ENCODE assay signal across 8 mouse cellular contexts in the genomic region with DNA sequence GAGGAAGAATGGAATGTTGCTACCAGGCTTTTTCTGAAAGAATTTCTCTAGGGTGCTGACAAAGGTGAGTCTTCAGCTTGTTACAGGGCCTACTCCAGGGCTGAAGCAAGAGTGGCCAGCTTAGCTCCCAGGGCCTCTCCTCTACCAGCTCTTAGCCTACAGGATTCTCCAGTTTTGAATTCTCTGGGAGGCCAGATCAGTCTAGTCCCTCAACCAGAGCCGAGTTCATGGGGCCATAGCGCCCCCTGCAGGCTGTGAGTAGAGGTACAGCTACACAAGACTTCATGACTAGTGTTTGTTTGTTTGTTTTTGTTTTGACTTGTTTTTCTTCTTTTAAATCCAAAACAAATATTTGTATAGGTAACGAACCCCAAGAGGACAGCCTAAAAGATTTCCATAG.
A peak's percentile ranks its signal among the peaks of the same experiment; 100 is the strongest.
DNase-seq lines count a peak whose midpoint lies in the region; ATAC-seq and TF ChIP-seq lines count a peak whose summit lies in the region.

No protein-coding gene starts in this region.

- no peaks in the 10 kb centered on the region for H3K79me2 ChIP-seq in MEL (ENCODE audit: control insufficient read depth, insufficient read depth, low read length, poor library complexity)

- TF ChIP-seq EP300 in MEL (IDR thresholded peaks at IDR 0.05; ENCODE audit: low read depth in 1 of 2, low read length in 2 of 2): no peak
- no peak for TF ChIP-seq EP300 in lung, postnatal 0 days (IDR thresholded peaks at IDR 0.05)
- no peak for TF ChIP-seq EP300 in stomach, postnatal 0 days (optimal IDR thresholded peaks at IDR 0.05)

- no peak overlapping the region for H3K27ac ChIP-seq in MEL (ENCODE audit: control insufficient read depth, low read depth, low read length)
- H3K27ac ChIP-seq in bone marrow, adult 2 months (ENCODE audit: control insufficient read depth, insufficient read depth, low read depth, low read length, poor library complexity): no peak overlapping the region
- no peak overlapping the region for H3K27ac ChIP-seq in forebrain, embryonic 14.5 days (ENCODE audit: low read depth, low read length)
- H3K27ac ChIP-seq in lung, postnatal 0 days (ENCODE audit: low read length): no peak overlapping the region
- no peak overlapping the region for H3K27ac ChIP-seq in stomach, postnatal 0 days (replicated peaks)

- H3K9ac ChIP-seq in MEL (ENCODE audit: control insufficient read depth, low read depth, low read length, poor library complexity, severe bottlenecking): no peak overlapping the region
- no peak overlapping the region for H3K9ac ChIP-seq in forebrain, embryonic 14.5 days (ENCODE audit: low read length)
- no peak overlapping the region for H3K9ac ChIP-seq in lung, postnatal 0 days (replicated peaks; ENCODE audit: low read depth)
- no peak overlapping the region for H3K9ac ChIP-seq in stomach, postnatal 0 days (ENCODE audit: low read length)

- no peak; the same call in 1 of the 2 replicates for TF ChIP-seq RAD21 in MEL (IDR thresholded peaks at IDR 0.05; ENCODE audit: low read depth, low read length)

- no peak for TF ChIP-seq POLR2A in MEL (IDR thresholded peaks at IDR 0.05; ENCODE audit: control insufficient read depth in 1 of 2, insufficient read depth in 1 of 2, low read depth in 1 of 2, low read length in 2 of 2, poor library complexity in 1 of 2)
- TF ChIP-seq POLR2A in bone marrow, adult 2 months (IDR thresholded peaks at IDR 0.05; ENCODE audit: borderline replicate concordance, control insufficient read depth, low read depth, low read length): no peak

- peak; percentile 40 to 57 for DNase-seq in layer of hippocampus, postnatal 14 days (ENCODE audit: low spot score in 2 of 2)
- no peak for DNase-seq in layer of hippocampus, adult 11-12 months (ENCODE audit: low spot score)
- no peak for DNase-seq in MEL (ENCODE audit: low read depth, low spot score)
- peak; percentile 64 for DNase-seq in forebrain, embryonic 14.5 days (ENCODE audit: low spot score)
- no peak for DNase-seq in lung, postnatal 0 days (ENCODE audit: low spot score)
- peak; percentile 26 for DNase-seq in stomach, postnatal 0 days (ENCODE audit: low spot score)
- DNase-seq in gastrocnemius, postnatal 25 days: no peak

- no peaks in the 10 kb centered on the region for H3K9me3 ChIP-seq in MEL (replicated peaks; ENCODE audit: insufficient read depth, low read length)
- H3K9me3 ChIP-seq in forebrain, embryonic 14.5 days (replicated peaks; ENCODE audit: control insufficient read depth, low read length): no peaks in the 10 kb centered on the region
- no peaks in the 10 kb centered on the region for H3K9me3 ChIP-seq in lung, postnatal 0 days (ENCODE audit: low read length)
- H3K9me3 ChIP-seq in stomach, postnatal 0 days (ENCODE audit: control insufficient read depth, low read length): no peaks in the 10 kb centered on the region

- no peak for ATAC-seq in forebrain, embryonic 14.5 days
- ATAC-seq in lung, postnatal 0 days: no peak
- ATAC-seq in stomach, postnatal 0 days (ENCODE audit: low FRiP score, low TSS enrichment): no peak

- H3K4me2 ChIP-seq in forebrain, embryonic 14.5 days (ENCODE audit: low read length): no peak overlapping the region
- H3K4me2 ChIP-seq in lung, postnatal 0 days (replicated peaks; ENCODE audit: low read depth, low read length): no peak overlapping the region
- H3K4me2 ChIP-seq in stomach, postnatal 0 days (replicated peaks; ENCODE audit: low read depth): no peak overlapping the region

- H3K27me3 ChIP-seq in MEL (ENCODE audit: control insufficient read depth in 1 of 2, insufficient read depth in 2 of 2, low read length in 2 of 2): no peaks in the 10 kb centered on the region
- no peaks in the 10 kb centered on the region for H3K27me3 ChIP-seq in forebrain, embryonic 14.5 days (replicated peaks; ENCODE audit: control insufficient read depth, insufficient read depth, low read length)
- H3K27me3 ChIP-seq in lung, postnatal 0 days (replicated peaks; ENCODE audit: insufficient read depth, low read length): no peaks in the 10 kb centered on the region
- no peaks in the 10 kb centered on the region for H3K27me3 ChIP-seq in stomach, postnatal 0 days (ENCODE audit: control insufficient read depth, insufficient read depth, low read length)

- no peak overlapping the region for H3K4me3 ChIP-seq in MEL (ENCODE audit: control insufficient read depth in 1 of 2, insufficient read depth in 1 of 2, low read depth in 2 of 2, low read length in 2 of 2)
- no peak overlapping the region for H3K4me3 ChIP-seq in bone marrow, adult 2 months (replicated peaks; ENCODE audit: control insufficient read depth, low read depth, low read length)
- H3K4me3 ChIP-seq in forebrain, embryonic 14.5 days (ENCODE audit: low read depth, low read length): no peak overlapping the region
- H3K4me3 ChIP-seq in lung, postnatal 0 days (ENCODE audit: low read depth, low read length): no peak overlapping the region
- H3K4me3 ChIP-seq in stomach, postnatal 0 days (ENCODE audit: low read depth, low read length): no peak overlapping the region

- H3K4me1 ChIP-seq in MEL (ENCODE audit: control insufficient read depth in 1 of 2, insufficient read depth in 2 of 2, low read length in 2 of 2): no peaks in the 10 kb centered on the region
- H3K4me1 ChIP-seq in bone marrow, adult 2 months (ENCODE audit: control insufficient read depth, insufficient read depth, low read length): no peaks in the 10 kb centered on the region; the same call in 1 of the 2 replicates
- H3K4me1 ChIP-seq in forebrain, embryonic 14.5 days (ENCODE audit: control insufficient read depth, insufficient read depth, low read length): no peaks in the 10 kb centered on the region
- no peaks in the 10 kb centered on the region for H3K4me1 ChIP-seq in lung, postnatal 0 days (ENCODE audit: insufficient read depth, low read depth, low read length)
- H3K4me1 ChIP-seq in stomach, postnatal 0 days (replicated peaks; ENCODE audit: control insufficient read depth, insufficient read depth): no peaks in the 10 kb centered on the region

- WGBS in bone marrow, adult 2 months: 1% methylated on average over 3 of the region's 3 CpGs
- 4% methylated on average over 3 of the region's 3 CpGs for WGBS in forebrain, embryonic 14.5 days
- WGBS in lung, postnatal 0 days: 5% methylated on average over 3 of the region's 3 CpGs
- 10% methylated on average over 3 of the region's 3 CpGs for WGBS in stomach, postnatal 0 days

- no peaks in the 10 kb centered on the region for H3K36me3 ChIP-seq in MEL (ENCODE audit: control insufficient read depth in 1 of 2, insufficient read depth in 2 of 2, low read length in 2 of 2)
- no peaks in the 10 kb centered on the region for H3K36me3 ChIP-seq in forebrain, embryonic 14.5 days (ENCODE audit: control insufficient read depth, insufficient read depth, low read length)
- H3K36me3 ChIP-seq in lung, postnatal 0 days (ENCODE audit: insufficient read depth, low read length): no peaks in the 10 kb centered on the region
- H3K36me3 ChIP-seq in stomach, postnatal 0 days (ENCODE audit: control insufficient read depth, insufficient read depth, low read length): no peaks in the 10 kb centered on the region

- peak in 2 of 3 experiments; percentile 13 to 29; a peak in 4 of 6 replicates for TF ChIP-seq CTCF in MEL (IDR thresholded peaks at IDR 0.05 in 2 of 3, conservative IDR thresholded peaks at IDR 0.05 in 1 of 3; ENCODE audit: control insufficient read depth in 1 of 3, insufficient read depth in 1 of 3, low read depth in 2 of 3, low read length in 3 of 3, poor library complexity in 1 of 3, severe bottlenecking in 1 of 3)
- TF ChIP-seq CTCF in bone marrow, adult 2 months (IDR thresholded peaks at IDR 0.05; ENCODE audit: control insufficient read depth, insufficient read depth, low read length): peak; percentile 80
- TF ChIP-seq CTCF in lung, postnatal 0 days (IDR thresholded peaks at IDR 0.05): peak; percentile 67
- peak; percentile 72 for TF ChIP-seq CTCF in stomach, postnatal 0 days (IDR thresholded peaks at IDR 0.05; ENCODE audit: low read depth)

TF ChIP-seq in MEL, 35 proteins besides CTCF, POLR2A, EP300 and RAD21:
- TF ChIP-seq TCF12 (IDR thresholded peaks at IDR 0.05; ENCODE audit: low read depth, low read length) (no peak), ZKSCAN1 (IDR thresholded peaks at IDR 0.05; ENCODE audit: low read depth, low read length) (no peak), KAT2A (conservative IDR thresholded peaks at IDR 0.05; ENCODE audit: low read depth, low read length) (no peak), MXI1 (IDR thresholded peaks at IDR 0.05; ENCODE audit: low read depth, low read length) (no peak), TAL1 (IDR thresholded peaks at IDR 0.05; ENCODE audit: low read length) (no peak), SMC3 (IDR thresholded peaks at IDR 0.05; ENCODE audit: low read depth, low read length) (no peak), CHD2 (IDR thresholded peaks at IDR 0.05; ENCODE audit: low read length) (no peak), ELF1 (IDR thresholded peaks at IDR 0.05; ENCODE audit: low read depth, low read length) (no peak), HCFC1 (IDR thresholded peaks at IDR 0.05; ENCODE audit: low read depth, low read length) (no peak), POLR2AphosphoS5 (IDR thresholded peaks at IDR 0.05; ENCODE audit: borderline replicate concordance, low read depth, low read length) (no peak), MAZ (IDR thresholded peaks at IDR 0.05; ENCODE audit: low read depth, low read length) (no peak), GABPA (IDR thresholded peaks at IDR 0.05; ENCODE audit: low read depth, low read length) (no peak)
TF ChIP-seq in MEL: peak in this region for 0.

Comparison
In these comparisons a context has a peak if more than half of its experiments do, and no peak if none do; other contexts are left out.
1. DNase-seq: peak in layer of hippocampus, postnatal 14 days (2 of 2), forebrain, embryonic 14.5 days (single experiment) and stomach, postnatal 0 days (single experiment); none in layer of hippocampus, adult 11-12 months (single experiment), MEL (single experiment), lung, postnatal 0 days (single experiment) and gastrocnemius, postnatal 25 days (single experiment).
2. CTCF ChIP-seq: peak in every context shown above with its lines; median percentile 80 in bone marrow, adult 2 months; 72 in stomach, postnatal 0 days; 67 in lung, postnatal 0 days; 21 in MEL.